Mouse (Mus musculus) ZHBTc4 (cell line): Measurements from ENCODE around the gene Nrn1.

Experiments used
- DNase-seq: peaks from one replicate; pipeline ENCODE4 v3.0.0-alpha.2; 2011; ENCODE audit warnings: low read depth, low spot score

Nrn1 gene

DNA sequence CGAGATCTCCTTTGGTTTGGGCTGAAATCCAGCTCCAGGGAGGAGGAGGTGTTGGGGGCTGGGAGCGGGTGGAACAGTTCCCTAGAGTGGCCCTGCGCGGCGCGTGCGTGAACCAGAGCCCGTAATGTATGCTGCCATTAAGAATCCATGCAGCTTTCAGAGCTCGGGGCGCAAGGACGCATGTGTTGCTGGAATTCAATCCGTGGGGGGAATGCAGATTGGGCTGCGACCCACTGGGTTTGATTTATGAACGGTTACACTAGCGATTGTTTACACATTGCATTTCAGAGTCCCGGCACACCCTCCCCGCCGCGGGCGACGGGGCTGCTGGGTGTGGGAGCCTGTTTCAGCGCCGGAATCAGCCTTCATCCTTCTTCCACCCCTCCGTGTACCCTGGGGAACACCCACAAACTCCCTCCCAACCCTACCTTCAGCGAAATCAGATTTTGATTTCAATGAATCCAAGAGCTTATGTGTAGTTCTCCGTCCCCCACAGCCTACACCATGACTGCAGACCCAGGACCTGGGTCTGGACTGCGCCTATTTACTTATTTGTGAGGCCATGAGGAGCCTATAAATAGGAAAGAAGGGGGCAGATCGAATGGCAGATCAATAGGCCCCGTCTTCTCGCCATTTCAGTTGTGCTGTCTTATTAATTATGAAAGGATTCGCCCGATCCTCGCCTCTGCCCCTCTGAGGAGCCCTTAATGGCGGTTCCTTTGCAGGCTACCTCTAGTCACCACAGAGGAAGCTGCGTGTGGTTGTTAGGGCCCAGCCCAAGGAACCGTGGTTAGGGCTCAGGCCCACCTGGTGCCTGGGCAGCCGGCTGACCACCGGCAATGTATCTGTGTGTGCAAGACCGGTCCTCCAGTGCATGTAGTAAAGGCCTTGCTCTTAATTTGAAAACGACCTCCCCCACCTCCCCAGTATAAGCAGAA lies 10.1 kb downstream of the Nrn1 start:
- peak; percentile 40 for DNase-seq

DNA sequence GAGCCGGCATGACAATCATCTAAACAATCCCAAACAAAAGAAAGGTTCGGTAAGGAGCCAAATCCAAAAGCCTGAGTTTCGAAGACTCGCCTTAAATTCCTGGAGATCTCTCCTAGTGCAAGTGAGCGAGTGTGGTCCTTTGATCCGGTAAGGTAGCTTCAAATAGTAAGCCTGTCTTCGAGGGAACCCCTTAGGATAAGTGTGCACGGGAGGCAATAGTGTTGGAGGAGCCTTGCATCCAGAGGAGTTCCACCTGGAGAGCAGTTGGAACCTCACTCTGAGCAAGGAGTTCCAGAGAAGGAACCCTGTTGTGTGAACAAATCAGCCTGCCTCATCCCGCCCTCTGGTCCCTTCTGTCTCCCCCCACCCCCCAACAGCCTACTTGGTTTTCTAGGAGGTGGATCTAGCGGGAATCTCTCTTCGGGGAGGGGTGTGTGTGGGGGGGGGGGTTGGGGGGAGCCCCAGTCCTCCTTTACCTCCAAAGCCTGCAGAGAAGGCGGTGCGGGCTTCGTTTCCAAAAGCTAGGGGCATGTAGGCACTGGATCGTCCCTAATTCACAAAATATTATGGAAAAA lies 11.1 kb downstream of the Nrn1 start:
- DNase-seq, result peak; percentile 28

DNA sequence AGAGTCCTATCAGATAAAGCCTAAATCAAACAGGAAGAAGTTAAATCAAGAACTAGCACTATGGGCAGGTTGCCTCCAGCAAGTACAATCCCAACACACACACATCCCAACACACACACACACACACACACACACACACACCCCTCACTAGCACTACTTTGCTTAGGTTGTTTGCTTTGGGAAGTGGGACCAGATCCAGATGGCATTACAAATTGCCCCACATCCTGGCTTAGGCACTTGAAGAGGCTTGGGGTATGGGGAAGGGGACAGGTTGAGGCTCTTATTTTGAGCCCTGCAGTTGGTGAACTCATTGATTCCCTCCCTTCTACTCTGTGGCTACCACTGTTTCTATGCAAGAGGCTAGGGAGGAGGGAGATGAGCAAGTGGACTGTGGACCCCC lies 12.6 kb downstream of the Nrn1 start:
- no peak for DNase-seq

DNA sequence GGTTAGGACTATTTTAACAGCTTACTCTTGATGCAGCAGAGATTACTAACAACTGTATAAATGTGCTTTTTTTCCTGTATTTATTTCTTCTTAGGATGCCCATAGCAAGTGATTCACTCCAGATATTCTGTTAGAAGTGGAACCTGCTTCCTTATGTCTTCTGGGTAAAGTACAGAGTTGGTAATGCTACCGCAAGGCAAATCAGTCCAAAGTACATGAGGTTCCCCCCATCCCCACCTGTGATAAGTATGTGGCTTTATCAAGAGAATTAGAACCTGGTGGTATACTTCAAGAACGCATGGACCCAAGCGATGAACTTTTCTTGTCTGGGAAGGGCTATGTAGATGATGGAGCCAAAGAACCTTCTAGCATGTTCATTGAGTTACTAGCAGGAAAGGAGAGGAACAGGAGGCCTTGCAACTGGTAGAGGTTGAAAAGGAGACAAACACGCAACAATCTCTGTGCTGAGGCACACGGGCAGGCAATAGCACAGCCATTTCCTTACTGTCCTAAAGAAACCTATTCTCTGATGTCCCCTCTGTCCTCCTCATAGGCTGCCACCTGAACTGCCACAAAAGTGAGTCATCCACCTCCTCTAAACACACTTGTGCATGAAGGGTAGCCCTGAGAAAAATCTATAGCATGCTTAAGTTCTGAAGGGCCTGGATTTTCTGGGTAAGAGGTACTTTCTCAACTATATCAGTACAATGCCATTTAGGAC lies 14.5 kb downstream of the Nrn1 start:
- no peak for DNase-seq

DNA sequence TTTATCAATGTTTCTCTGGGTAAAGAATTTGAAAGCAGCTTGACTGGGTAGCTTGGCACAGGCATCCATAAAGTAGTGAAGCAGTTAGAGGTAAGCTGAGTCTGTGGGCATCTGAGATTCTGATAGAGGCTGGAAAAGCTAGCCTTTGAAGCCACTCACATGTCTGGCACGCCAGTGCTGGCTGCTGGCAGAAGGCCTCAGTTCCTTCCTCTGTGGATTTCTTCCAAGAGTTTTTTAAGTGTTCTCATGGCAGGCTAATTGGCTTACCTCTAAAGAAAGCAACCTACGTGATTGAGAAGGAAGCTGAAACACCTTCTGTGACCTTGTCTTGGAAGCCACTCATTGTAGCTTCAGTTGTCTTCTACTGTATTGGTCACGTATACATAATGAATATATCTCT lies 17.6 kb downstream of the Nrn1 start:
- no peak for DNase-seq

DNA sequence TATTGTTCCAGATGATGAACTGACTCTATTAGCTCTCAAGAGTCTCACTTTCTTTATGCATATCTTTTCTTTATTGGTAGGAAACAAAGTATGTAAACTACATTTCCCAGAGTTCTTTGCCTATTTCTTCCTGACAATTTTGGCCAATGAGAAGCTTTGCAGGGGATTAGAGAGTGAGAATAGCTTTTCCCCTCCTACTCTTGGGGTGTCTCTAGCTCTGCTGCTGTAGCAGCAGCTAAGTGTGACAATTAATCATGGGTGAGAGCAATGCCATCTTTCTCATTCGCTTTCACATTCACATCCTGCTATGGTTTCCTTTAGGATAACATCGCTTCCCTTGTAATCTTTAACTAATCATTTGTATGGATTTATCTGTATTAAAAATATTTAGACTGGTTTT lies 18.2 kb downstream of the Nrn1 start:
- no peak for DNase-seq

DNA sequence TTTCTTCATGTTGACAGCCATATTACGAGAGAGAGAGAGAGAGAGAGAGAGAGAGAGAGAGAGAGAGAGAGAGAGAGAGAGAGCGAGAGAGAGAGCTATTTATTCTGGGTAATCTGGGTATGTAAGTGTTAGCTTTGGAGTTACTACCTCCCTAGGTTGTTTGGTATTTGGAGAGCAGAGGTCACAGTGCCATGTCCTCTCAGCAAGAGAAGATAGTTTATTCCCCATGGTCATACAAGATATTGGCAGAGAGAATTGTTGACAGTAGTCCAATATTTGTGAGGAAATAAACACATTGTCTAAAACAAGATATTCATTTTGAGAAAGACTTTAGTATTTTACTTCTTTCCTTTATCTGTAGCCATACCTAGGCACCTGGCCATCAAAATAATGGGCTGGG lies 20.8 kb downstream of the Nrn1 start:
- no peak for DNase-seq

DNA sequence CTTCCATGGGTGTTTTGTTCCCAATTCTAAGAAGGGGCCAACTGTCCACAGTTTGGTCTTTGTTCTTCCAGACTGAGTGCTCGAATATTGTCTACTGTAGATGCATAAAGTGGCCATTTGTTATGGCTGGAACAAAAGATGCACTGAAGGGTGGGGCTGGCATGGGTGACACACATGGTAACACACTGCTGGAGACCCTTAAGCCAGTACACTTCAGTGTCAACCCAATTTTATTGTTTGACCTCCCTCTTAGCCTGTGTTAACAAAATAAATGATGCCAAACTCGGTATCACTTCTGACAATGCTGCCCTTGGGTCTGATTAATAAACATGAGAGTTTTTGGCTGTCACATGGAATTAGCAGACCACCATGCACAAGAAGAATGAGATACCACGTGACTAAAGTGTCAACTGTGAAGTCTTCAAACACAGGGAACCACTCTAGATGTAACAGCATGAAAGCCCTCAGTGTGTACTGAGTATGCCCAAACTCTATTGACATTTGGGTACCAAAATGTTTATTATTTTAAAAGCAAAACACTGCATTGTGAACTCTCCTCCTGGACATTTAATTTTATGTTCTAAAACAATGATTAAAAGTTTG lies 27.7 kb downstream of the Nrn1 start:
- DNase-seq, result no peak

DNA sequence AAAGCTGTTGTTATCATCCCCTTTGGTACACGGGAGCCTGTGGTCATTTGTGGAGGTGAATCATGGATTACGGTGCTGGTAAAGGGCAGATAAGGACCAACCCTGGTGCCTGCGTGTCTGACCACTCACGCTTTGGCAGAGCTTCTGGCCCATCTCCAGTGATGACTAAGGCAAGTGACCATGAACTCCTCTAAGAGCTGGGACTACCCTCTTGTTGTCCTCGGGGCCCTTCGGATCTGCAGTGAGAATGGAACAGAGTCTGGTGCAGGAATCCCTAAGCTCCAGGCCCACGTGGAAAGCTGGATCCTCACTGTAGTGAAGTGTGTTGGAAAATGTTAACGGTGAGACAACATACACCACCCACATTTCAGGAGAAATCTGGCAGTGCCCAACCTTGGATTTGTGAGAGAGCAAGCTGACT lies 38.6 kb downstream of the Nrn1 start:
- DNase-seq, result no peak

DNA sequence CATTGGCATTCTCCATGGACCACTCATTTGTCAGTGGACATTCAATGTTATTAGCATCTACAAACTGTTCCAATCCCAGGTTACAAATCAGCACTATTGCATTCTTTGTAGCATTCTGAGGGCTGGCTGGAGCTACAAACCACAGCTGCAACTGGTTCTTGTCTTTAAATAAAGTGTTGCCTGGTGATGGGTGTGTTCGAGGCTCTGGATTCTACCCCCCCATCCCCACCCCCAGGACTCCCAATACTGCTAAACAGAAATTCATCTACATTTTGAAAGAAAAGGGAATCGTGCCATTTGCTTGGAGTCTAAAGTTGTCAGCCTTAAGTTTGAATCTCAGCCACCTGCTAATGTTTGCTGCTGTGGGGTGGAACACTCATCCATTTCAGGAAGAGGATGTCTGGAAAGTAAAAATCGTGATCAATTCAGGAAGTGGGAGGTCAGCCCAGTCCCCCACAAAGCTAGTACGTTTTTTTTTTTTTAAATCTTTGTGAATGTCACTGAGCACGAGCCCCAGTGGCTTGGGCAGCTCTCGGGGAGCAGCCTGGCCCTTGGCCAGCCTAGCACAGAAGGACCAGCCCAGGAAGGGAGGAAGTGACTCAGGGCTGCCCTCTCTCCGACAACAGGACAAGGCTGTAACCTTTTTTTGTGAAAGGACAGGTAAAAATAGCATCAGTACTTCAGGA lies 39.3 kb downstream of the Nrn1 start:
- DNase-seq, result no peak

DNA sequence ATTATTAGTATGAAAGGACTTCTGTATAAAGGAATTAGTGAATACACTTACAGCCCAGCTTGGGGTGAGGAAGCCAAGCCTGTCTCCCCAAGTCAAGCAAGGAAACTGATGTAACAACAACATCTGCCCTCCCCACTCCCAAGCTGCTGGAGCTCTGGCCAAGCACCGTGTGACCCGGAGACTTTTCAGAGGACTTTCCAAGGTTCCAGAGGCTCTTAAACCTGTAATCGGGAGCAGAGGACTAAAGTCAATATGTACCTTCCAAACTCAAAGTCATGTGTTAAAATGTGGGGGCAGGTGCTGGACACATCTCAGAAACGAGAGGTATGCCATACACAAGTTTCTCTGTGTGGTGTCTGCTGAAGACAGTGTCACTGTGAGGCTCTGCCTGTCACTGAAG lies 51.4 kb downstream of the Nrn1 start:
- DNase-seq, result no peak

DNA sequence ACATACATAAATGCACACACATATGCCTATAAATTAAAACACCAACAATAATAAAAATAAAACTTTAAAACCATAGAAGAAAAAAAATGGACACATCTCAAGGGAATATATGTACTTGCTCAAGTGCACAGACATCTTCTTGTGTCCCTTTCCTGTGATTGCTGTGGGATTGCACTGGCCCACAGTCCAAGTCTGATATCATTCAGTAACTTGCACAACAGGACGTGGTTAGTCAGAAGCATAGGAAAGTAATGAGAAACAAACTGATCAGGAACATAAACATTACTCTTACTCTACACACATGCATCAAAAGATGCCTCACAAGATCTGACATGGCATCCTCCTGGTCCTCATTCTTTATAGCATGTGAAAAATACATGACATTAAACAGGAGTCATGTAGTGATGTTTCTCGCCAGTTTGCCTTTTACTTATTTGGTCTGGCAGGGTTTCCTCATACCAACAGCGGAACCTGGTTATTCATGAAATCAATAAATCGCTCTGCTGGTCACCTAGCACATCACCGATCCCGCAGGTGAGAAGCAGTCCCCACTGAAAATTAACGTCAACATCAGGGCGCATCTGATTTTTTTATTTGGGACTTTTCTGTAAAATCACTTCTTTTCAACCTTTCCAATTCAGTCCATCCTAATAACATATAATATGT lies 54.1 kb downstream of the Nrn1 start:
- no peak for DNase-seq

DNA sequence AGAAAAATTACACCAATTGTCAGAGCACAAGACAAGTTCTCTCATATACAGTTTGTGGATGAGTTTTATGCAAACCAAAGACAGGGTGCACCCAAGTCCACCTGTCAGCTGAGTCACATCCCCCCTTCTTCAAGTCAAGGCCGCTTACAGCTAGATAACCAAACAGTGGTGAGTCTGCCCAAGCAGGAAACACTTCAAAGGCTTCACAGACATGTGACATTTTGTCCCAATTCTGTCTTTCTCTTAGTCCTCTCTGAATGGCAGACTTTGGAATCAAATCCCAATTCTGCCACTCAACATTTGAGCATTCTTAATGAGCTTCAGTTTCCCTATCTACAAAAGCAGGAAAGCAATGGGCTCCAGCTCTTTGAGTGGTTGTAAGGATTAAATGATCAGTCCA lies 55.6 kb downstream of the Nrn1 start:
- no peak for DNase-seq
